Mouse (Mus musculus) neural tube, embryonic 11.5 days (tissue): ENCODE results near the gene Ppfia1. TPM values are rescaled to one million over a fixed set of nuclear protein-coding genes. Genes with fewer than 3 reads are reported as not detected.

Experiments used
- ATAC-seq: fragments of 200-750 bp; cut with Nextera tagmentation; 2 replicates; pipeline ENCODE4 v1.8.0; 2017; ENCODE audit warnings: moderate number of reproducible peaks, mild to moderate bottlenecking, moderate TSS enrichment, moderate library complexity; ENCODE audit not compliant: insufficient read depth, low FRiP score, low TSS enrichment
- DNase-seq: peaks from one replicate; pipeline ENCODE4 v3.0.0-alpha.2; 2015; ENCODE audit warnings: low spot score
- H3K27ac ChIP-seq: fragments of 300-500 bp; sonication (generic); 2 replicates; pipeline ENCODE4 v1.5.1; 2014; ENCODE audit warnings: low read depth, mild to moderate bottlenecking, low read length
- H3K27me3 ChIP-seq: fragments of 300-500 bp; sonication (generic); 2 replicates; pipeline ENCODE4 v1.6.1; 2014; ENCODE audit warnings: mild to moderate bottlenecking, low read length, mixed read lengths; ENCODE audit not compliant: control insufficient read depth, insufficient read depth
- H3K36me3 ChIP-seq: fragments of 300-500 bp; sonication (generic); 2 replicates; pipeline ENCODE4 v1.6.1; 2014; ENCODE audit warnings: mild to moderate bottlenecking, low read length, moderate library complexity, mixed read lengths; ENCODE audit not compliant: control insufficient read depth, insufficient read depth
- H3K4me1 ChIP-seq: fragments of 300-500 bp; sonication (generic); 2 replicates; pipeline ENCODE4 v1.6.1; 2014; ENCODE audit warnings: low read length, mixed read lengths; ENCODE audit not compliant: control insufficient read depth, insufficient read depth
- H3K4me2 ChIP-seq: fragments of 300-500 bp; sonication (generic); 2 replicates; pipeline ENCODE4 v1.6.1; 2014; ENCODE audit warnings: low read depth, mild to moderate bottlenecking, moderate library complexity
- H3K4me3 ChIP-seq: fragments of 300-500 bp; sonication (generic); 2 replicates; pipeline ENCODE4 v1.5.1; 2014; ENCODE audit warnings: low read depth, low read length
- H3K9ac ChIP-seq: fragments of 300-500 bp; sonication (generic); 2 replicates; pipeline ENCODE4 v1.6.1; 2014; ENCODE audit warnings: mild to moderate bottlenecking, low read length
- H3K9me3 ChIP-seq: fragments of 300-500 bp; sonication (generic); 2 replicates; pipeline ENCODE4 v1.6.1; 2016; ENCODE audit warnings: low read length; ENCODE audit not compliant: control insufficient read depth
- WGBS: fragments of 180-500 bp; shearing (Covaris S2); extraction: QIAGEN DNeasy Blood & Tissue Kit; methylation state at CpG from one replicate; pipeline ENCODE4 v1.1.7; 2014; 5-methylcytosine and 5-hydroxymethylcytosine counted together
- polyA plus RNA-seq: library from polyadenylated mRNA; unstranded; fragments of >200 nt; fragmentation: Nextera tagmentation; extraction: Ambion mirVana; gene quantifications from 2 replicates; pipeline ENCODE4 v1.2.1, GENCODE M21; 2014

Ppfia1 gene
- polyA plus RNA-seq, 1 experiment from 2014 or later: 45.0 TPM

DNA sequence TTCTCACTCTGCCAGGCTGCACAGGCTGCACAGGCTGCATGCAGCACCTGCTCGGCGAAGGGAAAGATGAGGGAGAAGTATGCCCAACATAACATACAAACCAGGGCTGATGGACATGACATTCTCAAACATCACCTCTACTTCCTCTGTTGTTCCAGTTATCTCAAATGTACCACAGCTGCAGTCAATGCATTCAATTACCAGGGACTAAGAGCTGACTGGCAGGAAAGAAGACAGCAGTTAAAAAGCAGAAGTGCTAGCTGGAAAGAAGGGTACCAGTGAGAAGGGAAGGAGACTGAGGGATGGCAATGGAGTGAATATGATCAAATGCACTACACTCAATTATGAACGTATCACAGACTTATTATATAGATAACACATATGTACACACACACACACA is 17.2 kb downstream of the Ppfia1 start:
- 91% methylated on average over 3 of the region's 3 CpGs for WGBS
- no peak for ATAC-seq
- no peaks in the 10 kb centered on the region; the same call in 1 of the 2 replicates for H3K36me3 ChIP-seq

DNA sequence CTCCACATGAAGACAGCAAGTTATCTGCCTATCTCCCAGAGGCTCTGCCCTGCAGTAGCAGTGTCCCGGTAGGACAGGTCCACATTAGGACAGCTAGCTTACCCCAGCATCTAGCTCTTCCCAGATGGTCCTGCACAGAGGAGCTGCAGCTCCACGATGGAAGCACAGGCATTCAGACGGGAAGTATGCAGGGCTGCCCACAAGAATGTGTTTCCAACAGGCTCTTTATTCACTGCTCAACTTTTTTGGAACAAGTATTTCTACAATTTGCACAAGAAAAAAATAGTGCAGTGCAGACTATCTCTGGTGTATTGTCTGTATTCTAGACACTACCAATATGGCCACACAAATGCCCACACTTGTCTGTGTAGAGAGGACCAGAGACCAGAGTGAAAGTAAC is 18.8 kb downstream of the Ppfia1 start:
- Histone ChIP-seq H3K27ac (no peak overlapping the region), H3K27me3 (no peaks in the 10 kb centered on the region), H3K36me3 (no peaks in the 10 kb centered on the region), H3K9ac (no peak overlapping the region), H3K4me2 (no peak overlapping the region), H3K9me3 (no peaks in the 10 kb centered on the region), H3K4me1 (peaks cover 2% of the 10 kb centered on the region; the same call in 1 of the 2 replicates), H3K4me3 (no peak overlapping the region)
- DNase-seq (no peak), ATAC-seq (no peak)
- WGBS: 81% methylated on average over 3 of the region's 3 CpGs

More for the DNA sequence above, 17.2 kb downstream of the Ppfia1 start:
- peaks cover 2% of the 10 kb centered on the region; the same call in 1 of the 2 replicates for H3K4me1 ChIP-seq
- no peak overlapping the region for H3K27ac ChIP-seq
- no peaks in the 10 kb centered on the region for H3K9me3 ChIP-seq
- H3K27me3 ChIP-seq: no peaks in the 10 kb centered on the region
- no peak overlapping the region for H3K4me2 ChIP-seq
- no peak overlapping the region for H3K4me3 ChIP-seq
- no peak overlapping the region for H3K9ac ChIP-seq
- no peak for DNase-seq

DNA sequence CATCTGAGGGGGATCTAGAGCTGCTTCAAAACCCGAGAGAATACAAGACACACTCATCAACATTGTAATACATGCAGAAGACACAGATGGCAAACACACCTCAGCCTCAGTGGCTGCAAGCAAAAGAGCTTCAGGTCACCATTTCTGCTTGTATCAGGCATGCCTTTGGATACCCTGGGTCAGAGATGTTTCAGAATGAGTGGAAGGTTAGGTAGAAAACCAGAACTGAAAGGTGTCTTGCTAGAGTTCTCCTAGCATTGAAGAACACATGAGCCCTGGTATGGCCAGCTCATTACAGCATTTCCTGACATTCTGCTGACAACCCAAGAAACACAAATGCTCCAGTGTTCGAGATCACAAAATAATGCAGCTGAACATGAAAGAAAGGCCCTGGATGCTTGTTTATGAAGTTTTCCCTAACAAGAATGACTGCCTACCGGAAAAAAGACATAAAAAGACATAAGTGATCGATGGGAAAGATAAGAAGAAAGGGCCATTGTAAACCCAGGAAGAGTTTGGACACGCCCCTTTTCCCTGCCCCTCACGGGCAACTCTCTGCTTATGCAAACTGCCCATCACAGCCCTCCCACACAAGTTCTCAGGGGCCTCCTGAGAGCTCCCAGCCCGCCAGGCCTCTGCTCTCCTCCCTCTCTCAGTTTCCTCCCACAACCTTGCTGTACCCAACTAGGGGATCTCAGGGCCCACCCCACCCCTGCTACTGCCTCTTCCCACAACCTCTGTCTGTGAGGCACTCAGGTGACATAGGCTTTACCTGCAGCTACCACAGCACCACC is 21.7 kb downstream of the Ppfia1 start:
- no peak overlapping the region for H3K27ac ChIP-seq
- DNase-seq: peak; percentile 16

DNA sequence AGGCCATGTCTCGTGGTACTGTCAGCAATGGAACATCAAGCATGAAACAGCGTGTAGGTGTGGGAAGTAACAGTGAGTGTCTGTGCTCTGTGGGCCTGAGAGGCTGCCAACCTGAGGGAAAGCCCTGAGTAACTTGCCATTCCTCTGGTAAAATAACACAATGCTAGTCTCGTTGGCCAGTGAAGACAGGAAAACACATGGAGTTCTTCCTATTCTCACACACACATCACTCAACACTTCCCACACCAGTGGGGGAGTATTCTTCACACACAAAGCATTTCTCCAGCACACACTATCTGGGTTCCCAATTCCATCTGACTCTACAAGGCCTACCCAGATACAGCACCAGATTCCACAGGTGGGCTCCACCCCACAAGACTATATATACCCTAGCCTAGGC is 23.7 kb downstream of the Ppfia1 start:
- Histone ChIP-seq H3K4me1 (peaks cover 2% of the 10 kb centered on the region; the same call in 1 of the 2 replicates), H3K27me3 (no peaks in the 10 kb centered on the region)
- WGBS: 86% methylated on average over 3 of the region's 3 CpGs

More for the DNA sequence above, 21.7 kb downstream of the Ppfia1 start:
- Histone ChIP-seq H3K4me3 (no peak overlapping the region), H3K36me3 (no peaks in the 10 kb centered on the region), H3K9me3 (no peaks in the 10 kb centered on the region), H3K27me3 (no peaks in the 10 kb centered on the region), H3K9ac (no peak overlapping the region), H3K4me1 (peaks cover 2% of the 10 kb centered on the region; the same call in 1 of the 2 replicates), H3K4me2 (no peak overlapping the region)
- ATAC-seq: no peak
- 39% methylated on average over 7 of the region's 7 CpGs for WGBS

DNA sequence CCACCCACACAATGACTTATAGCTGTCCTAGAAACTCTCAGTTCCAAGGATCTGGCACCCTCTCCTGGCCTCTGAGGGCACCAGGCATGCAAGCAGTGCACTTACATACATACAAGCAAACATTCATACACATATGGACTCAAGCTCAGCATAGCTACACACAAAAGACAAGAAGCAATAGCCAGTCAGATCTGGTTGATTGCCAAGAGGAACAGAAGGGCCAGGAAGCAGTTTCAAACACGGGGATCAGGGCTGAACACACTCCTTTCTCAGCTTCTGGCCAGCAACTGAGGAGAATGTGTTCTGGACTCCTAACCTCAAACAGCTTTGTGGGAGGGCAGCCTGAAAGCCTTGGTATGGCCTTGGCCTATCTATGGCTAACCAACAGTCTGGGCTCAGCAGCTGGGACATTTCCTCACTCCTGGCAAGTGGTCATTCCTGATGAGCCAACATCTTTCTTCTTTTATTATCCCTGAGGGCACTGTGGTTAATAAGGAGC is 25.8 kb downstream of the Ppfia1 start:
- 88% methylated on average over 1 of the region's 1 CpGs for WGBS
- DNase-seq (no peak), ATAC-seq (no peak)
- Histone ChIP-seq H3K4me2 (no peak overlapping the region), H3K27ac (no peak overlapping the region), H3K27me3 (no peaks in the 10 kb centered on the region), H3K36me3 (no peaks in the 10 kb centered on the region), H3K4me3 (no peak overlapping the region), H3K9ac (no peak overlapping the region), H3K9me3 (no peaks in the 10 kb centered on the region), H3K4me1 (peaks cover 2% of the 10 kb centered on the region; the same call in 1 of the 2 replicates)

More for the DNA sequence above, 23.7 kb downstream of the Ppfia1 start:
- DNase-seq: no peak
- no peaks in the 10 kb centered on the region for H3K9me3 ChIP-seq
- no peak for ATAC-seq
- H3K4me3 ChIP-seq: no peak overlapping the region
- H3K27ac ChIP-seq: no peak overlapping the region
- no peaks in the 10 kb centered on the region for H3K36me3 ChIP-seq
- H3K4me2 ChIP-seq: no peak overlapping the region
- no peak overlapping the region for H3K9ac ChIP-seq

DNA sequence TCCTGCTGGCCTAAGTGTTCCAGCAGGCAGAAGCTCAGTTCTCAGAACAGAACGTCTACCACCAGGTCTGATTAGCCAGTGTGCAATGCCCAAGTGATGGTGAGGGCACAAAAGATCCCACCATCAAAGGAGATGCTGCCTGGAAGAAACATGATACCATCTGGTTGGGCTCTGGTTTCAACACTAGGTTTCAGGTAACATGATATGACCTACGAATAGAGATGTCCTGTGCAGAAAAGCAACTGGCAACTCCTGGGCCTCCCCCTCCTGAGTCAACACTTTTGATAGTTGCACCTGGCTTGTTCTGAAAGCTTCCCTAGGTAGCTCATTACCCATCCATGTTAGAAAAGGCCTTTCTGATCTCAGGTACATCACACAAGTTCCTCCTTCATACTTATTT is 26.9 kb downstream of the Ppfia1 start:
- ATAC-seq (no peak), DNase-seq (no peak)
- 51% methylated on average over 2 of the region's 2 CpGs for WGBS
- H3K36me3 ChIP-seq: no peaks in the 10 kb centered on the region
- H3K4me2 ChIP-seq: no peak overlapping the region
- no peak overlapping the region for H3K4me3 ChIP-seq
- no peaks in the 10 kb centered on the region for H3K4me1 ChIP-seq
- H3K27ac ChIP-seq: no peak overlapping the region
- H3K27me3 ChIP-seq: no peaks in the 10 kb centered on the region
- no peak overlapping the region for H3K9ac ChIP-seq
- H3K9me3 ChIP-seq: no peaks in the 10 kb centered on the region

DNA sequence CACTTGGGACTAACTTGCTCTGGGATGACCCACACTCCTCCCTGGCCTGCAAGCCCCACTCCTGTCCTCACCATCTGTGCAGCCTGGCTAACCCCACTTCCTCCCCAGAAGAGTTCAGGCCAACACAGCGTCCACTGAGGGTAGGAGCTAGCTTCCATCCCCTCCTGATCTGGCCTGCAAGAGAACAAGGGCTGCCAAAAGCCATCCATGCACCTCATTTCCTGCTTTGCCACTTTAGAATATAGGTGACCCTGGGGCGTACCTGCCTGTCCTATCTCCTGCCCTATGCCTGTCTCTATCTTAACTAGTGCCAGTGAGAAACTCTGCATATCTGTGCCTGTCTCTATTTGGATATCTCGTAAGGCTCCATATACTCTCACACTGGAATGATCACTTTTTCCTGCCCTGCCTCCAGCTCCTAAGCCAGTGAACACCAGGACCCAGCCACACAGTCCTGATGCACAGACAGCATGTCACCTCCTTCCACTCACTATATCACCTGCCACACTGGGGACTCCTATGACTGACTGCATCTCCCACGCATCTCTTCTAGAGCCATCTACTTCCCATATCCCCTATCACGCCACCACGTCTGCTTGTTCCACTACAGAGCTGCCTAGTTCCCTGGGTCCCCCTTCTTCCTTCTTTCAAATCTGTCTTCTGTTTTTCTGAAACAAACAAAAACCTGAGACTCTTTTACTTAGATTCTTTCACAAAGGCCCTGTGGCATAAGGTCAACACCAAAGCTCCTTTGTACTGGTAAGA is 28.9 kb downstream of the Ppfia1 start:
- Histone ChIP-seq H3K4me1 (no peaks in the 10 kb centered on the region), H3K4me3 (no peak overlapping the region), H3K9me3 (no peaks in the 10 kb centered on the region), H3K27me3 (no peaks in the 10 kb centered on the region), H3K4me2 (no peak overlapping the region), H3K27ac (no peak overlapping the region), H3K36me3 (no peaks in the 10 kb centered on the region), H3K9ac (no peak overlapping the region)
- ATAC-seq (no peak), DNase-seq (no peak)
- 87% methylated on average over 6 of the region's 6 CpGs for WGBS

DNA sequence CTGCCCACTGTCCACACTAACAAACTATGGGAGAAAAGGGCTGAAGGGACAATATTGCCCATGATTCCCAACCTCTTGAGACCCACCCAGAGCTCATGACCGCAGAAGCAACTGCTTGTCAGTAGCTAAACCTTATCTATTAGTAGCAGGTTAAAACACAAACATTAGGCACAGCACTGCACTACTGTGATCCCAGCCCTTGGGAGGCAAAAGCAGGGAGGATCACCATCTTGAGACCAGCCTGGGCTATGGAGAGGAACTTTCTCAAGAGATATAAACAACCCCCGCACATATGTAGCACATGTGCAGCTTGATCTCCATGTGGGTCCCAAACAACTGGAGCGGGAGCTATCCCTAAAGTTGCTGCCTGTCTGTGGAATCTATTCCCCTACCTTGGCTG is 30.1 kb downstream of the Ppfia1 start:
- no peak overlapping the region for H3K4me3 ChIP-seq
- 88% methylated on average over 3 of the region's 3 CpGs for WGBS
- H3K27ac ChIP-seq: no peak overlapping the region
- H3K9ac ChIP-seq: no peak overlapping the region
- no peaks in the 10 kb centered on the region for H3K9me3 ChIP-seq
- no peaks in the 10 kb centered on the region for H3K4me1 ChIP-seq
- H3K27me3 ChIP-seq: no peaks in the 10 kb centered on the region
- H3K36me3 ChIP-seq: peaks cover 7% of the 10 kb centered on the region
- ATAC-seq (no peak), DNase-seq (no peak)
- no peak overlapping the region for H3K4me2 ChIP-seq
